Mouse (Mus musculus) olfactory bulb, adult 2 months (tissue): ENCODE measurements at regions not wholly inside any gene's neighbourhood (a gene's known extent, or its start where the extent isn't known, plus 50 kb on each side); places are given as distances from the start of the nearest gene placed in this dataset.

ENCODE experiments used
- CTCF ChIP-seq: fragments of 200-500 bp; IDR thresholded peaks from 2 replicates; pipeline ENCODE4 v1.5.1; 2012; ENCODE audit warnings: low read depth, mild to moderate bottlenecking, low read length, moderate library complexity; ENCODE audit not compliant: insufficient read depth
- POLR2A ChIP-seq: fragments of 200-500 bp; IDR thresholded peaks from 2 replicates; pipeline ENCODE4 v1.6.1; 2012; ENCODE audit warnings: mild to moderate bottlenecking, low read depth, low read length, moderate library complexity; ENCODE audit not compliant: insufficient read depth

DNA sequence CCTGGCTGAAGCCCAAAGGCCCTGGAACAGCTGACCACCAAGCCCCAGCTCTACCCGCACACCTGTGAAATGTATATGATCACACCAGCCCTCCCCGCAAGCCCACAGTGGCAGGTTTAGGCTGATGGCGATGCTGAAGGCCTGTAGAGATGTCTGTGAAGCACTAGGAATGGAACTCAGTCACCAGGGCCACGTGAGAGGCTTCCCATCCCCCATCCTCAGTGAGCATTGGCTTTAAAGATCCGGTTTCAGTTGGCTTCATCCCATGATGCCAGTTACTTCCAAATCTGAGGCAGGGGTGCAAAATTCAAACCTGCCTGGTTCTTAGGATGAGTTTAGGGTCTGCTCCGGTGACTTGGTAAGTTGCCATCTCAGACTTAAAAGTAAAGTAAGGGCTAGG is 91.9 kb downstream of the Rpl14 start:
- TF ChIP-seq CTCF (no peak), POLR2A (no peak)
